Mouse (Mus musculus): Measurements from ENCODE around the gene Per2.

- no peak for TF ChIP-seq MAX (IDR thresholded peaks at IDR 0.05)
- no peak for TF ChIP-seq CTCF (IDR thresholded peaks at IDR 0.05; ENCODE audit: control insufficient read depth, insufficient read depth, insufficient read length)
- no peak for TF ChIP-seq USF1 (IDR thresholded peaks at IDR 0.05; ENCODE audit: low read depth)
Observed at GRCm38 (mm10) chr1:91457116-91457515, 2.0 kb downstream of the Per2 start.
